Mouse (Mus musculus): Measurements from ENCODE around the gene Gpatch4. TPM values are rescaled to one million over a fixed set of nuclear protein-coding genes. Genes with fewer than 3 reads are reported as not detected.

Gene Gpatch4
- 1 to 10 TPM; 7.2 to 7.5 TPM for total RNA-seq (2021)

DNA sequence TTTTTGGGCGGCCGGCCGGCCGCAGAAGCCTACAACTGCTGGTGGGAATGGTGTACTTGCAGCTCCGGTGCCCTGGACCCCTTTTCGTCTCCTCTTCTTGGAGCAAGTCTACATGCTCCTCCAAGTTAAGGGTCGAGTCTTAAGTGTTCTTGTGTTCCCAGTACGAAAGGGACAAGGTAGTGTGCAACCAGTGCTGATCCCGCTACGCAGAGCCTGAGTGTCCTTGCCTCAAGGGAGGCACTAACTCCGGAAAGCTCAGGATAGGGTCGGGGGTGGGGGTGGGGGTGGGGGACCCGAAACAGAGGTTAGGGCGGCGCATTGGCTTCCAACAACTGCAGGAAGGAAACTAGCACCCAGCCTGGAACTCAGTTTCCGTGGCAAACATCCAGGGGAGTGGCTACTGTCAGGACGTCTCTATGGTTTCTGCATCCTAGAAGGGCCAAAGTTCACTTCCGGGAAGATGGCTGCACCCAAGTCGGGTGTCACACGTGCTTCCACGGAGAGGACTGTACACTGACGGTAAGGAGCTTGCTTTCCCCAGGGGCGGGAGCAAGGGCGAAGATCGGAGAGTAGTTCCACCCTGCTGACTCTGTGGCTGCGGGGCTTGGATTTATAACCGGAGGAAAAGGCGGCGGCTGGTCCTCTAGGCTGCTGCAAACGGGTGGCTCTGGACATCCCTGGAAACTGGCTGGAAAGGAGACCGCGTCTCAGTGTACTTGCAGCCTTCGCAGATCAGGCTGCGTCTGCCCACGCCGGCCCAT is at the start of gene Gpatch4:
Gene Gpatch4 (plus strand): TSS at position 448 of the 761 bp plus-strand sequence.
- peak; percentile 86 for DNase-seq

- peak; percentile 73 for DNase-seq
These were observed 49.5 kb upstream of the Gpatch4 start for GRCm38 (mm10) chr3:87993436-87993835.

- DNase-seq, result no peak
These were observed 47.6 kb upstream of the Gpatch4 start for GRCm38 (mm10) chr3:87995331-87995730.

DNA sequence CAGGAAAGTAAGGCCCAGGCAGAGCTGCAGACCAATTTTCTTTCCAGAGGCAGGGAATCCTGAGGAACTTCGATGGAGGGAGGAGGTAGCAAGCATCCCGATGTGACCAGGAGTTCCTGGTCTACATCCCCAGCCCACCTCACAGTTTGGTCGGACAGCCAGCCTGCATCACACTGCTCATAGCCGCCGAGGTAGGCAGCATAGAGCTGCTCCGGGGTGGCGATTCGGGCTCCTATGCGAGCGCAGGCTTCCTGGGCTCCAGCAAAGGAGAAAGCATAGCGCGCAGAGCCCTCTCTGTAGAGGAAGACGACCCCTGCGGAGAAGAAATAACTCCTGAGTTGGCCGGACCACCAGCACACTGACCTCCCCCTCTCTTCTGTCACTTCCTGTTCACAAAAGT is 46.5 kb upstream of the Gpatch4 start:
- DNase-seq, result no peak

DNA sequence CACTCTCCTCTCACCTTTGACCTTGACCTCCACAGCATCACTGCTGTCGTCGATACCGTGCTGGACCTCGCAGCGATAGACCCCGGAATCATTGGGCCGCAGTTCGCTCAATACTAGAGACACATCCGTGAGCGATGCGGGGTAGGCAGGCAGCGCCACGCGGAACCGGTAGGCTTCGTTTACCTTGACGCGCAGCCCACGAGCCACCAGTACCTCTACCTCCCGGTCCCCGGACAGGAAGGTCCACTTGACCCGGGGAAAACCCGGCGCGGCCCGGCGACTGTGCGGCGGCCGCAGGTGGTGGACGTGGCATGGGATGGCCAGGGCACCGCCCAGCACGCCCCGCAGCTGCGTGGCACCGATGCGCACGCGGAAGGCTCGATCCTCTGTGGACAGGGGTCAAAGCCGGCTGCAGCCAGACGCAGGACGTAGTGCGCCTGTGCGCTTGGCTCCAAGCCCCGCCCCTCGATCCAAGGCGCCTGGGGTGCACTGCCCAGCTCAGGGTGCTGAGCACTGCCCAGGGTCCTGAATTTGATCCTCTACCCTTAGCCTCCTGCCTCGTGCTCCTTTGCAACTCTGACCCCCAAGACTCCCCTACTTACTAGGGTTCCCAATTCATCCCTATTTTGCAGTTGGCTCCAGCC is 45.8 kb upstream of the Gpatch4 start:
- DNase-seq, result peak; percentile 53

DNA sequence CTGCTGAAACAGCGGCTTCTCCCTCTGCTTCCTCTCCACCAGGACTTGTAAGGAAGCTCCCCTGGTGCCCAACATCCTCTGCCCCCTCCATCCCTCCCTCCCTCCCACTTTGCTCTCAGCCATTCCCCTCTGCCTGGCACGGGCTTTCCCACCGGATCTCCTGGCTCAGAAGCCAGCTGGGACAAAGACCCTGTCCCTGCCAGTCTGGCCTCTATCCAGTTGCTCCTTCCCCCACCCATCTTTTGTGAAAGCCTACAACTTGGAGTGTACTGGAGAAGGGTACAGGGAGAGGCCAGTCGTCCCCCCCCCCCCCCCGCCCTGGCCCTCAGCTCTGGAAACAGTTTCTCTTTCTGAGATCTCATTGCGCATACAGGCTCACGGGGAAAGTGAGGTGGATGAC is 44.2 kb upstream of the Gpatch4 start:
- no peak for DNase-seq

DNA sequence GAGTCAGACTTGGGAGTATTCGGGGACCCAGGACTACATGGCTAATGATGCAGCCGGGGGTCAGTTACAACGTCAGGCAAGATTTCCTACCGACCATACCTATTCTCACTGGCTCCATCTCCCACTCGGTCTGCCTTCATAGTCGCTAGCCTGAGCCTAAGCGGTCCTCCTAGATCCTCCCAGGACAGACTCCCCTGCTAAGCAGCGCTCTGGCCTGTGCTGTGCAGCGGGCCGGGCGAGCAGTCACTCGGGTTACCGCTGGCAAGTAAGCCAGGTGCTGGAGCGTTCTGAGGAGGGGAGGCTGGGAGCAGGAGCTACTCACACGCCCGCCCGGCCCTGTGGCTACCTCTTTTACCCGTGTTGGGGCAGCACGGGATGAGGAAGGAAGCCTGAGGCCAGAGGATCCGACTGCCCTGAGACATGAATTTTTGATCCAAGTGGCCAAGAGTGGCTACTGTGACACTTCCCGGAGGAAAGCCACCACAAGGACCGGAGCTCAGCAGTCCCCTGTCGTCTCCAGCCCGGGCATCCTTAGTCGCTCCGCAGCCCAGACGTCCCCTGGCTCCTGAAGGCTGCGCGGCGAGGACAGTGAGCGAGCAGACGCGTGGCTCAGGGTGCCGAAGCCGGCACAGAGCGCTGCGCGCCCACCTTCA is 43.5 kb upstream of the Gpatch4 start:
- DNase-seq, result no peak

DNA sequence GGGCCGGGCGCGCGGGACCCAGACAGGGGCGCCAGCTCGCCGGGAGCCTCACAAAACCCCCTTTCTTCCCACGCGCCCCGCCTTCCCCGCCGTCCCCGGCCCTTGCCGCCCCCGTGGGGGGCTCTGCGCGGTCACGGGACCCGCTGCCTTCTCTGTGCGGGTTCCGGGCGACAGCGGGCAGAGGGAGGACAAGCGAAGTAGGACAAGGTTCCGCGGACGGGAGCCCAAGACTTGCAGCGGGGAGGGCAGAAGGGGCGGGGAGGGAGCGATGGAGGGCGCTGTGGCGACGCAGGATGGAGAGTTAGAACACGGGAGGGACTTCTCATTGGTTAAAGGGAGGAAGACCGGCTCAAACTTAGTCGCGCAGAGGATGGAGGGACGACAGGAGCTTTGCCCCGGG is 42.7 kb upstream of the Gpatch4 start, which contains the start of gene Bcan:
Gene Bcan (minus strand): TSS at position 50 of the 400 bp plus-strand sequence.
- DNase-seq, result no peak

DNA sequence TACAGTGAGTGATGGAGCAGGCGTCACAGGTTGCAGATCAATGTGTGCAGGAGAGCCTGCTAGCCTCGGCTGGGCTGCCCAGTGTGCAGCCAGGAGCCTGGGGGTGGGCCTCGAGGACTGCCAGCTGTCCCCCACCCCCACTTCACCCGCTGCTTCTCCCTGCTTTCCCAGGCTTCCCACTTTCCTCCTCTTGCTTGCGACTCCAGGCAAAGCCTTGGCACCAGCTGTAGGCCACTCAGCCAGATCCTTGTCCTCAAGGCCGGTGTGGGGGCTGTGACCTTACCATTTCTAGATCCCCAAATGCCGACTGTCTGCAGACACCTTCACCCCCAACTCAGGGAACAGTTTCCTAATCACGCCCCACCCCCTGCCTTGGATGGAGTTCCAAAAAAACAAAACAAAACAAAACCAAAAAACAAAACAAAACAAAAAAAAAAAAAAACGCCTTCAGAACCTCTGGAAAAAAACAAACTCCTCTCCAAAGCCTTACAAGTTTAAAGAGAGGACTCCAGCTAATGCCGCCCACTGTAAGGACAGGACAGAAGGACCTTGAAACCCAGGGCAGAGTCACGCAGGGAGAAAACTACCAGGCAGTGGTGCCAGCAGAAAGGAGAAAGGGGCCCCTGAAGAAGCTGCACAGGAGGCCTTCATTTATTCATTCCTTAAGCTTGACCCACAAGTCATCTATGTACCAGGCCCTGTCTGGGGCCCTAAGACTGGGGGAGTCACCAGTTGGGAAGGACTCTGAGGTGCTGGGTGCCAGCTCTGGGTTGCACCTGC is 41.9 kb upstream of the Gpatch4 start:
- no peak for DNase-seq

DNA sequence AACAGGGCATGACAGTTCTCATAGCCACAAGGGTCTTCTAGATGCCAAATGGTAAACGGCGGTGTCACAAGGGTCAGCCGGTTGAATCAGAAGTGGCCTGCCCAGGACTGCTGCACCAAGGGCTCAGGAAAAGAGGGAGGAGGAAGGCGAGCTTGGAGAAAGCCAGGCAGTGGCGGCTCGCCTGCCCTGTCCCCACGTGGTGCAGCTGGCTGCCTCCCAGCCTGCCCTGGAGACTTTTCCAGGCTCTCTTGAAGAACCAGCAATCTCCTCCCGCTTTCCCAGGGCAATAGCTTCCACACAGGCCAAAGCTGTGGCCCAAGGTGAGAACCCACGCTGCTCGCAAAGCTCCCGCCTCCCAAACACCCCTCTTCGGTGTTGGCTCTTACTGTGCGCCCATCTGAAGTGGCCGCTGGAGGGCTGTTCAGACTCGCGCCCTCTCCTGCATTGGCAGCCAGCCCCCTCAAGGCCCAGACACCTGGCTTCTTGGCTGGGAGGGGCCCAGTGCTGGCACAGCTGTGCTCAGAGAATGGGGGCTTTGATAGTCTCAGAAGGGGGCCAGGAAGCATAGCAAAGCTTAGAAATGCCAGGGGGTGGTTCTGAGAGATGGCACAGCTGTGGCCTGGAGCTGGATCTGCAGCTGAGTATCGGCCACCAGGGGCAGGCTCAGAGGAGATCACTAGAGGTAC is 40.5 kb upstream of the Gpatch4 start:
- no peak for DNase-seq

DNA sequence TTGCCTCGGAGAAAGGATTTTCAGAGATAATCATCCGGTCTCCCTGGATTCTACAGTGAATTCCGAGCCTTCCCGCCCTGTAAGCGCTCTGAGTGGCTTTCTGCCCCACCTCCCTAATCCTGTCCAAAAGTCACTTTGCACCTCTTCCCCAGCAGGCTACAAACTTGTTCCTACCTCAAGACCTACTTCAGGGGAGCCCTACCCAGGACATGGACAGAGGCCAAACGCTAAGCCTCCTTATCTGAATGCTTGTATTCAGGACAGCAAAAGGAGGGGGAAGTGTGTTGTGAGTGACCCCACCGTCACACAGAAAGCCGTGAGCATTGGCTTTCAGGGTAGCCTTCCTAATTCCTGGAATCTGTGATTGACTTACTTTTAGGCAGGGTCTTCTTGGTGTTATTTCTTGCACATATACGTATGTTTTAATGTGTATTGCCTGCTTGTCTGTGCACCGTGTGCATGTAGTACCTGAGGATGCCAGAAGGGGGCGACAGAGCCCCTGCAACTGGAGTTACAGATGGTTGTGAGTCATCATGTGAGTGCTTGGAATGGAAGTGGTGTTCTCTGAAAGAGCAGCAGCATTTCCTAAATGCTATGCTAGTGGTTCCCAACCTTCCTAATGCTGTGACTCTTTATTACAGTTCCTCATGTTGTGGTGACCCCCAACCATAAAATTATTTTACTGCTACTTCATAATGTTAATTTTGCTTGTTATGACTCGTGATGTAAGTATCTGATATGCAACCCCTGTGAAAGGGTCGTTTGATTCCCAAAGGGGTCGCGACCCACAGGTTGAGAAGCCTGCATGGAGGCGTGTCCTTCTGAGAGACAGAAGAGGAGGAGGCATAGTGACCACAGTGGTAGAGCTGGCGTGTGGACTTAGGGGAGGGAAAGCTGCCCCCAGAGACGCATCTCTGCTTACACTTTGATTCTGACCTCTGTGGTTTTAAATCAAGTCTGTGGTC is 36.8 kb upstream of the Gpatch4 start:
- no peak for DNase-seq

GRCm38 (mm10) chr3:88010634-88011265 is 32.2 kb upstream of the Gpatch4 start:
- DNase-seq, result peak; percentile 37

DNA sequence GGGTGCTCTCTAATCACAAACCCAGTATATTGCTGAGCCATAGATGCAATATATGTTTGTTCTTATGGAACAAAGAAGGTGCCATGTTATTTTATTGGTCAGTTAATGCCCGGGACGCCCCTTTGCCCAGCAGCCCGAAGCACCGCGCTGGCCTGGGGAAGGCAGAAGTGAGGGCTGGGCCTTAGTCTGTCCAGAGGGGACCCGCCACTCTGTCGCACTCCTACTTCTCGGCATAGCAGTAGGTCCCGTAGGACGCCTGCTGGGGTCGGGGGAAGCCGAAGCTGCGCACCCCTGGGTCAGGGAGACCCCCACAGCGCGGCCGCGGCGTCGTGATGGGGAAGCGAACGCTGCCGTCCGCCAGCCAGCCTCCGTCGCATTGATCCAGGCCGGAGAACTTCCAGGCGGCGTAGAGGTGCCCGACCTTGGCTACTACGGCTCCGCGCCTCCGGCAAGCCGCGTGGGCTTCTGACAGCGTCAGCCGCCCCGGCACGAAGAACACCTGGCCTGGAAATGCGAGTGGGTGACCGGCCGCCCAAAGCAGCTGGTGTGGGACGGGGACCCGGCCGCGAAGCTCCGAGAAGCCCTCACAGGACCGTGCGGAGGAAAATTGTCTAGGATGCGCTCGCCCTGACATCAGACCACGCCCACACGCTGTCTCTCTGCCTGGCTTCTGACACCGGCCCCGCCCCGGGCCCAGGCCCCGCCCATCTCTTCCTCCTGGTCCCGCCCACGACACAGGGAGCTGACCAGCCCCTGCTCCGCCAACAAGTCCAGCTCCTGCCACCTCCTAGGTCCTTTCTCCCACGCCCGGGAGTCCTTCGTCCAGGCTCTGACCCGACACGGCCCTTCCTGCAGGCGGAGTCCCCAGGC is 20.4 kb upstream of the Gpatch4 start:
- peak; percentile 91 for DNase-seq

- DNase-seq, result peak; percentile 26
These were observed 19.5 kb upstream of the Gpatch4 start for GRCm38 (mm10) chr3:88023192-88024074.

DNA sequence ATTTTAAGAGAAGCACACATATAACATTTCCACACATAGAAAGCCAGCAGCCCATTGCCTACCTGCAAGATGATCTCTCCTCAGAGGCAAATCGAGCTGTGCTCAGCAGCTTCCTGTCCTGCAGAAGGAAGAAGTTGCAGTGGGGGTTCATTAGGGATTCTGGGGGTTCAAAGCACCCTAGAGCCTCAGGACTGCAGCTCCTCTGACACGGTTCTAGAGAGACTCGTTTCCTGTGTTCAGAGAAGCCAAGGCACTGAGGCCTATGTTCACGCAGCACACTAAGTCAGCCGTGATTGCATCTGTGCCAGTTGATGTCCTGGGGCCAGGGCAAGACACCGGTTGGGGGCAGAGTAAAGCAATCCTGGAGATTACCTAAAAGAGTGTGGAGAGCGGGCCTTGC is 16.1 kb upstream of the Gpatch4 start:
- DNase-seq, result no peak

GRCm38 (mm10) chr3:88027434-88028186 is 15.3 kb upstream of the Gpatch4 start, which contains the start of gene Hapln2:
Hapln2 (minus strand) TSS chr3:88027583.
- no peak for DNase-seq

All from heart, postnatal 4 days (tissue).